7 mouse cellular contexts compared by ENCODE assay signal in genomic region chr15:93275623-93276022, GRCm38 (mm10). TPM values are rescaled to one million over a fixed set of nuclear protein-coding genes. Genes with fewer than 3 reads are reported as not detected.
DNase-seq lines count a peak whose midpoint lies in the region; ATAC-seq and TF ChIP-seq lines count a peak whose summit lies in the region.

No protein-coding gene starts in this region.

- peak overlapping the region; percentile 64 for H3K9ac ChIP-seq in forebrain, embryonic 15.5 days (replicated peaks)
- peak overlapping the region; percentile 33; the same call in 1 of the 2 replicates for H3K9ac ChIP-seq in limb, embryonic 15.5 days

- no peak for DNase-seq in lung, adult 2 months
- DNase-seq in lung, postnatal 4 days, result no peak
- no peak for DNase-seq in layer of hippocampus, adult 18-20 months (ENCODE audit: low spot score in 2 of 2)

- H3K9me3 ChIP-seq in forebrain, embryonic 15.5 days, result no peaks in the 10 kb centered on the region
- no peaks in the 10 kb centered on the region for H3K9me3 ChIP-seq in limb, embryonic 15.5 days

- H3K4me3 ChIP-seq in lung, adult 2 months (replicated peaks; ENCODE audit: extremely low read depth, low read depth, low read length), result peak overlapping the region; percentile 96
- H3K4me3 ChIP-seq in bone marrow macrophage, adult 2 months (ENCODE audit: insufficient read depth, low read length), result peak overlapping the region; percentile 68
- H3K4me3 ChIP-seq in forebrain, embryonic 15.5 days, result peak overlapping the region; percentile 81
- H3K4me3 ChIP-seq in limb, embryonic 15.5 days, result peak overlapping the region; percentile 77
- peak overlapping the region; percentile 66 for H3K4me3 ChIP-seq in myocyte

- no peaks in the 10 kb centered on the region for H3K36me3 ChIP-seq in forebrain, embryonic 15.5 days
- H3K36me3 ChIP-seq in limb, embryonic 15.5 days, result 0 out of 2 replicates have a peak, but pooled peaks cover 6% of the 10 kb centered on the region
- no peaks in the 10 kb centered on the region for H3K36me3 ChIP-seq in myocyte (ENCODE audit: control insufficient read depth, insufficient read depth)

- TF ChIP-seq POLR2A in lung, adult 2 months (IDR thresholded peaks at IDR 0.05; ENCODE audit: borderline replicate concordance, extremely low read depth, low read depth, low read length), result no peak; the same call in 1 of the 2 replicates
- TF ChIP-seq POLR2A in bone marrow macrophage, adult 2 months (IDR thresholded peaks at IDR 0.05; ENCODE audit: borderline replicate concordance, low read depth, low read length), result no peak
- TF ChIP-seq POLR2A in myocyte (IDR thresholded peaks at IDR 0.05; ENCODE audit: insufficient read length, low read depth), result no peak

- peak overlapping the region; percentile 82 for H3ac ChIP-seq in myocyte (ENCODE audit: control insufficient read depth, insufficient read length)

- ATAC-seq in forebrain, embryonic 15.5 days (replicated peaks), result peak; percentile 68; the same call in 1 of the 2 replicates
- ATAC-seq in limb, embryonic 15.5 days (ENCODE audit: insufficient number of reproducible peaks, low FRiP score, low TSS enrichment, low read depth), result peak; percentile 36

- peak overlapping the region; percentile 90 for H3K4me2 ChIP-seq in forebrain, embryonic 15.5 days (replicated peaks)
- peak overlapping the region; percentile 91 for H3K4me2 ChIP-seq in limb, embryonic 15.5 days
- H3K4me2 ChIP-seq in myocyte (ENCODE audit: low read depth), result peak overlapping the region; percentile 94

- H3K79me2 ChIP-seq in myocyte (ENCODE audit: control insufficient read depth, insufficient read depth), result peaks cover 41% of the 10 kb centered on the region

- peaks cover 15% of the 10 kb centered on the region for H3K4me1 ChIP-seq in lung, adult 2 months (ENCODE audit: control insufficient read depth, insufficient read depth, low read length)
- peaks cover 33% of the 10 kb centered on the region for H3K4me1 ChIP-seq in bone marrow macrophage, adult 2 months (ENCODE audit: control insufficient read depth, insufficient read depth, low read length)
- peaks cover 29% of the 10 kb centered on the region for H3K4me1 ChIP-seq in forebrain, embryonic 15.5 days
- peaks cover 24% of the 10 kb centered on the region for H3K4me1 ChIP-seq in limb, embryonic 15.5 days

- no peaks in the 10 kb centered on the region for H3K27me3 ChIP-seq in forebrain, embryonic 15.5 days
- no peaks in the 10 kb centered on the region for H3K27me3 ChIP-seq in limb, embryonic 15.5 days
- H3K27me3 ChIP-seq in myocyte (ENCODE audit: control insufficient read depth, insufficient read depth, insufficient read length), result no peaks in the 10 kb centered on the region

- H3K27ac ChIP-seq in bone marrow macrophage, adult 2 months (ENCODE audit: insufficient read depth, low read depth, low read length), result peak overlapping the region; percentile 86
- peak overlapping the region; percentile 92 for H3K27ac ChIP-seq in forebrain, embryonic 15.5 days (replicated peaks)
- H3K27ac ChIP-seq in limb, embryonic 15.5 days, result peak overlapping the region; percentile 94

- WGBS in lung, adult 2 months, result under 1% methylated on average over 21 of the region's 21 CpGs
- under 1% methylated on average over 21 of the region's 21 CpGs for WGBS in forebrain, embryonic 15.5 days
- under 1% methylated on average over 21 of the region's 21 CpGs for WGBS in limb, embryonic 15.5 days

- TF ChIP-seq CTCF in lung, adult 2 months (IDR thresholded peaks at IDR 0.05; ENCODE audit: insufficient read depth, low read length), result no peak
- TF ChIP-seq CTCF in bone marrow macrophage, adult 2 months (IDR thresholded peaks at IDR 0.05; ENCODE audit: low read depth, low read length), result no peak

TF ChIP-seq in myocyte, 11 proteins besides CTCF, POLR2A, EP300 and RAD21:
- no peak for TF ChIP-seq REST (IDR thresholded peaks at IDR 0.05; ENCODE audit: insufficient read depth, insufficient read length)
- TF ChIP-seq MYOG (IDR thresholded peaks at IDR 0.05; ENCODE audit: control insufficient read depth in 1 of 3, insufficient read depth in 1 of 3, insufficient read length in 2 of 3, low read depth in 2 of 3), result no peak
- no peak for TF ChIP-seq USF1 (IDR thresholded peaks at IDR 0.05; ENCODE audit: low read depth)
- TF ChIP-seq E2F4 (IDR thresholded peaks at IDR 0.05; ENCODE audit: insufficient read depth), result no peak
- TF ChIP-seq MYOD1 (IDR thresholded peaks at IDR 0.05; ENCODE audit: control insufficient read depth in 1 of 3, insufficient read length in 2 of 3, low read depth in 2 of 3), result no peak
- TF ChIP-seq POLR2AphosphoS2 (IDR thresholded peaks at IDR 0.05; ENCODE audit: insufficient read length, low read depth), result no peak
- TF ChIP-seq MAX (IDR thresholded peaks at IDR 0.05; ENCODE audit: low read depth), result no peak
- no peak for TF ChIP-seq TCF12 (IDR thresholded peaks at IDR 0.05; ENCODE audit: insufficient read depth, poor library complexity, severe bottlenecking)
- no peak for TF ChIP-seq SRF (IDR thresholded peaks at IDR 0.05; ENCODE audit: control insufficient read depth, insufficient read length, low read depth)
- no peak for TF ChIP-seq TCF3 (IDR thresholded peaks at IDR 0.05; ENCODE audit: insufficient read length, low read depth)
- no peak for TF ChIP-seq CEBPB (IDR thresholded peaks at IDR 0.05; ENCODE audit: insufficient read depth, poor library complexity, severe bottlenecking)

RNA-seq across cellular contexts. Expression of gene Gxylt1, which starts 0.6 kb away (rescaled TPM):
- polyA plus RNA-seq in lung, adult 2 months (2012; rRNA removed), result 3.8 and 6.8 TPM in 2 replicates
- polyA plus RNA-seq in bone marrow macrophage, adult 2 months (2012; ENCODE audit: insufficient read depth, insufficient read length, missing spikeins), result 23.7 and 24.2 TPM in 2 replicates
- polyA plus RNA-seq in forebrain, embryonic 15.5 days (2015; fragmentation: Nextera tagmentation; extraction: Ambion mirVana), result 10.5 and 10.8 TPM in 2 replicates
- polyA plus RNA-seq in limb, embryonic 15.5 days (2015; fragmentation: Nextera tagmentation; extraction: Ambion mirVana), result 10.9 and 13.6 TPM in 2 replicates
- 3.6 TPM for polyA plus RNA-seq in myocyte (2012; fragmentation: generic; extraction: Trizol)
- 10 to 100 TPM; 10.5 to 10.9 TPM for total RNA-seq in layer of hippocampus, adult 18-20 months (2021)
